Mouse (Mus musculus) forebrain, embryonic 11.5 days (tissue): ENCODE results near the gene Dmrtc2. TPM values are rescaled to one million over a fixed set of nuclear protein-coding genes. Genes with fewer than 3 reads are reported as not detected.

Source experiments
- ATAC-seq: fragments of 200-750 bp; cut with Nextera tagmentation; replicated peaks from 2 replicates; pipeline ENCODE4 v1.8.0; 2017; ENCODE audit warnings: moderate TSS enrichment; ENCODE audit not compliant: low FRiP score
- DNase-seq: peaks from one replicate; pipeline ENCODE4 v3.0.0-alpha.2; 2017; ENCODE audit warnings: low spot score
- H3K27ac ChIP-seq: fragments of 300-500 bp; sonication (generic); 2 replicates; pipeline ENCODE4 v1.5.1; 2014; ENCODE audit warnings: low read depth, low read length
- H3K27me3 ChIP-seq: fragments of 300-500 bp; sonication (generic); 2 replicates; pipeline ENCODE4 v1.6.1; 2014; ENCODE audit warnings: mild to moderate bottlenecking, low read length, mixed read lengths; ENCODE audit not compliant: control insufficient read depth, insufficient read depth
- H3K36me3 ChIP-seq: fragments of 300-500 bp; sonication (generic); 2 replicates; pipeline ENCODE4 v1.6.1; 2014; ENCODE audit warnings: mild to moderate bottlenecking, low read length, moderate library complexity, mixed read lengths; ENCODE audit not compliant: control insufficient read depth, insufficient read depth
- H3K4me1 ChIP-seq: fragments of 300-500 bp; sonication (generic); replicated peaks from 2 replicates; pipeline ENCODE4 v1.6.1; 2014; ENCODE audit warnings: low read length, mixed read lengths; ENCODE audit not compliant: control insufficient read depth, insufficient read depth
- H3K4me2 ChIP-seq: fragments of 300-500 bp; sonication (generic); 2 replicates; pipeline ENCODE4 v1.6.1; 2014; ENCODE audit warnings: low read depth, mild to moderate bottlenecking, low read length, moderate library complexity, mixed read lengths; ENCODE audit not compliant: severe bottlenecking
- H3K4me3 ChIP-seq: fragments of 300-500 bp; sonication (generic); 2 replicates; pipeline ENCODE4 v1.5.1; 2014; ENCODE audit warnings: low read depth, low read length
- H3K9ac ChIP-seq: fragments of 300-500 bp; sonication (generic); 2 replicates; pipeline ENCODE4 v1.6.1; 2014; ENCODE audit warnings: low read length
- H3K9me3 ChIP-seq: fragments of 300-500 bp; sonication (generic); 2 replicates; pipeline ENCODE4 v1.6.1; 2016; ENCODE audit warnings: low read length, mixed read lengths; ENCODE audit not compliant: control insufficient read depth
- WGBS: fragments of 180-500 bp; shearing (Covaris S2); extraction: QIAGEN DNeasy Blood & Tissue Kit; methylation state at CpG from one replicate; pipeline ENCODE4 v1.1.7; 2014; 5-methylcytosine and 5-hydroxymethylcytosine counted together
- polyA plus RNA-seq: library from polyadenylated mRNA; unstranded; fragments of >200 nt; fragmentation: Nextera tagmentation; extraction: Ambion mirVana; gene quantifications from 2 replicates; pipeline ENCODE4 v1.2.1, GENCODE M21; 2014

The Dmrtc2 gene
- polyA plus RNA-seq, 1 experiment from 2014 or later, result not detected

DNA sequence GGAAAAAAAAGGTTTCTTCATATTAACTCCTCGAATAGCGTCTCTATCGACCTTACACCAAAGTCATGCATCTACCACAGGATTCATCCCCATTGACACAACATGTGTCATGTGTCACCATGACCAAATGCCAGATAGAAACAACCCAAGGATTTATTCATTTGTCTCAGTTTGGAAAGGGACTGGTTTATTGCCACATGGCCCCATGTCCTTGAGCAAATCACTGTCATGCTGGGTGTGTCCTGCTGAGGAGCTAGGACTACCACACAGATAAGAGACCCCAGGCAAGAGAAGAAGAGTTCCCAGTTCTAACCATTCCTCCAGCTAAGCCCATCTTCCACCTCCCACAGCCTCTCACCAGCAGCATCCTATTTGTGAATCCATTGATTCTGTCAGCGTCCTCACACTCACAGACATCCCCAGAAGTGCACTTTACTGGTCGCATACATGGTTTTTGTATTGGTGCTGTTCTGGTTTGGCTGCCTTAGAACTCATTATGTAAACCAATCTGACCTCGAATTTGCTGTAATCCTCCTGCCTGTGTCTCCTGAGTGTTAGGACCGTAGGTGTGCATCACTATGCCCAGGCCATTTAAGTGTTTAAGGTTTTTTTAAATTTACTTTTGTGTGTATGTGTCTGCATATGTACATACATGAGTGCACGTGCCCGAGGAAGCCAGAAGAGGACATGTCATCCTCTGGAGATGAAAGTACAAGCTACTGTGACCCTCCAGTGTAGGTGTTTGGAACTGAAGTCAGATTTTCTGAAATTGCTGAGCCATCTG is 12.8 kb downstream of the Dmrtc2 start:
- Histone ChIP-seq H3K4me3 (no peak overlapping the region), H3K27ac (no peak overlapping the region), H3K36me3 (peaks cover 5% of the 10 kb centered on the region; the same call in 1 of the 2 replicates), H3K4me2 (no peak overlapping the region), H3K9ac (no peak overlapping the region), H3K9me3 (no peaks in the 10 kb centered on the region), H3K27me3 (no peaks in the 10 kb centered on the region), H3K4me1 (peaks cover 14% of the 10 kb centered on the region)
- 93% methylated on average over 9 of the region's 9 CpGs for WGBS
- ATAC-seq (no peak), DNase-seq (peak; percentile 33)

DNA sequence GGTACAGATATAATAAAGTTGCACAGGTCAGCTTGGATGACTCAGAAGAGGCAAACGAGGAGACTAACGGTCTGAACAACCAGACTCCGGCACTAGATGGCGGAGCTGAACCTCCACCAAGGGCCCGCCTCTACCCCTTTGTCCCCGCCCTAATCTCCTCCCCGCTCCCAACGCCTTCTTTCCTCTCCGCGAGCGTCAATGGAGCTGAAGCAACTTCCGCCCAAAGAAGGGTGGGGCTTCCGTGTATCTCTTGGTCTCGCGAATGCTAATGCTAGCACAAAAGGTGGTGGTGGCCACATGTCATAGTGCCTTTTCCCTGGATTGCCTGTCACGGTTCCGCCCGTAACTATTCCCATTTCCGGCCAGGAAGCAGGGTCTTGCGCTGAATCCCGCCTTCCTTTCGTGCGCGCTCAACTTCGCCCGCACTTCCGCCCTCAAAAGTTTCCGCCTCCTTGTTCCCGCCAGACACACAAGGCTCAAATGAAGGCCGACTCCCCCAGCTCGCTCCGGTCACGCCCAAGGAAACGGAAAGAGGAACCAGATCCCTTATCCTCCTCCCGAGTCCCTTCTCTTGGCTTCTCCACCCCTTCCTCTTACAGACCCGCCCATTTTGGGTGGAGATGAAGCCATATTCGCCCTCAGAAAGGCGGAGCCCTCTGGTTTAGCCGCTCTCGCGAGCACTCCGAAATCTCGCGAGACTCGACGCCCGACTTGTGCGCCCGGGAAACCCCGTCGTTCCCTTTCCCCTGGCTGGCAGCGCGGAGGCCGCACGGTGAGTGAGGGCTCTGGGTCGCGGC is 14.2 kb downstream of the Dmrtc2 start, which contains the start of gene Rps19:
TSS of gene Rps19 (plus strand) at position 476 of the 797 bp plus-strand sequence.
- Histone ChIP-seq H3K36me3 (peaks cover 9% of the 10 kb centered on the region; the same call in 1 of the 2 replicates), H3K9me3 (no peaks in the 10 kb centered on the region), H3K4me2 (peak within 1 kb of the TSS; percentile 60), H3K27me3 (no peaks in the 10 kb centered on the region), H3K4me3 (peak within 1 kb of the TSS; percentile 98), H3K9ac (peak within 1 kb of the TSS; percentile 100), H3K27ac (peak within 1 kb of the TSS; percentile 82), H3K4me1 (peaks cover 14% of the 10 kb centered on the region)
- DNase-seq, result peak; percentile 98
- peak; percentile 92 for ATAC-seq
- WGBS, result under 1% methylated on average over 56 of the region's 57 CpGs

DNA sequence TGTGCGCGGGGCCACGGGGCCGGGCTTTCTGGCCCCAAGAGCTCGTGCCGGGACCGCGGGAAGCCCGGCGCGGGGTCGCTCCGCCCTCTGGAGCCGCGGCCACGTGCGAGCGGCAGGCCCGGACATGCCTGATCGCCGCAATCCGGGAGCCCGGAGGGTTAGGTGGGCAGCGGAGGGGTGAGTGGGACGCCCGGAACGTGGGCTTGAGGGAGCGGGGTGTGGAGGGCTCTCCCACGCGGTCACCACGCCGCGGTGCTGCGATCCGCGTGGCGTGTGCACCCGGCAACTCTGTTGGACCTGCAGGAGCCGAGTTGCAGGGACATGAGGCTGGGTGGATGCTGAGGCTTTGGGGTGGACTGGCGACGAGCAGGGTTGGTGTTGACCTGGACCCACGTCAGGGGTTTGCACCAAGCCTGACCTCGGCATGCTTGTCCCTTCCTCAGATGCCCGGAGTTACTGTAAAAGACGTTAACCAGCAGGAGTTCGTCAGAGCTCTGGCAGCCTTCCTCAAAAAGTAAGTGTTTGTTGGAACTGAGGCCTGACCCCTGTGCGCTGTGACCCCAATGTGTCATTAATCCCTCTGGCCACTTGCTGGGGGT is 14.9 kb downstream of the Dmrtc2 start:
- peak overlapping the region; percentile 100 for H3K9ac ChIP-seq
- peaks cover 14% of the 10 kb centered on the region for H3K4me1 ChIP-seq
- H3K27ac ChIP-seq, result peak overlapping the region; percentile 82
- WGBS, result under 1% methylated on average over 47 of the region's 47 CpGs
- peak; percentile 16 for ATAC-seq
- no peaks in the 10 kb centered on the region for H3K27me3 ChIP-seq
- no peak for DNase-seq
- H3K4me2 ChIP-seq, result peak overlapping the region; percentile 60
- H3K4me3 ChIP-seq, result peak overlapping the region; percentile 98
- H3K36me3 ChIP-seq, result peaks cover 15% of the 10 kb centered on the region; the same call in 1 of the 2 replicates
- no peaks in the 10 kb centered on the region for H3K9me3 ChIP-seq

DNA sequence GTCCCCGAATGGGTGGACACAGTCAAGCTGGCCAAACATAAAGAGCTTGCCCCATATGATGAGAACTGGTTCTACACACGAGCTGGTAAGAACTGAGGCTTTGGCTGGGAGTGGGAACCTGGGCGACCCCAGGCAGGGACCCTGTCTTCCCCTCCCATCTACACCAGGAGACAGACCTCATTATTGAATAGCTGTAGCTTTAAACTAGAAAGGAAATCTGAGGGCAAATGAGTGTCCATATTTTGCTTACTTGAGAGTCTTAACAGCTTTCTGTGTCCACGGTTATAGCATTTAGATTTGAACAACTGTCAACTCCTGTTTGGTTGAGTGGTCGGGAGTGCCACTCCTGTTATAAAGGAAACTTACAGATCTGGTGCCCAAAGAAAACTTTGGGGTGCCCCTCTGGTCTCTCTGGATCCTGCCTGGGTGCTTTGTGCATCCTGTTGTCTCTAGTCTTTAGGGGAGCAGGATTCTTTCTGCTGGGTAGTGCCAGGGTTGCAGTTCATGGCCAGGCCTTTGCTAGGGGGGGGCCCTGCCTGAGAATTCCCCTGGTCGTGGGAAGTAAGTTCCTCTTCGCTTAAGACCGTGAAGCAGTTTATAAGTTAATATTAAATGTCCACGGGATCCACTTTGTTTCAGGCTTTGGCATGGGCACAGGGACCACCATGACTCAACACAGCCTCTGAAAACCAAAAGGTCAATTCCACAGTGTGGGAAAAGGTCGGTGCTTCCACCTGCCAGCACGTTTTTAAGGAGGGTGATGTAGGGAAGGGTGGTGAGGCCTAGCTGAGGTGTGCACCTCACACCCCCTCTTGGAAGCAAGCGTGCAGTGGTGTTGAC is 15.8 kb downstream of the Dmrtc2 start:
- H3K36me3 ChIP-seq, result peaks cover 18% of the 10 kb centered on the region; the same call in 1 of the 2 replicates
- peak overlapping the region; percentile 98 for H3K4me3 ChIP-seq
- DNase-seq (no peak), ATAC-seq (no peak)
- H3K27me3 ChIP-seq, result no peaks in the 10 kb centered on the region
- H3K4me2 ChIP-seq, result peak overlapping the region; percentile 60
- H3K4me1 ChIP-seq, result peaks cover 14% of the 10 kb centered on the region
- 49% methylated on average over 12 of the region's 12 CpGs for WGBS
- H3K9ac ChIP-seq, result peak overlapping the region; percentile 100
- H3K27ac ChIP-seq, result no peak overlapping the region
- no peaks in the 10 kb centered on the region for H3K9me3 ChIP-seq

DNA sequence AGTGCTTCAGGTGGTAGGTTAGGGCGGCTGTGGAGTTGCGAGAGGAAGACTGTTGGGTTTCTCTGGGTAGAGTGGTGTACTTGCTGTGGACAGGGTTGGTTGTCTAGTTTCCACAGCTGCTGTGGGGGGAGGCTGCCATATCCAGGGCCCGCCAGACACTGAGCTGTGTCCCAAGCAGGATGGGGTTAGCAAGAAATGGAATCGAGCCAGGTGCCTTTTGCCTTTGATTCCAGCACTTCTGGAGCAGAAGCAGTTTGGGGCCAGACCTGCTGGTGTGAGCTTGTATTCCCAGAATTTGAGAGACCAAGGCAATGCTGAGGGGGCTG is 16.4 kb downstream of the Dmrtc2 start:
- DNase-seq (no peak), ATAC-seq (no peak)
- Histone ChIP-seq H3K9me3 (no peaks in the 10 kb centered on the region), H3K4me1 (peaks cover 14% of the 10 kb centered on the region), H3K36me3 (peaks cover 18% of the 10 kb centered on the region; the same call in 1 of the 2 replicates), H3K9ac (peak overlapping the region; percentile 100), H3K4me3 (peak overlapping the region; percentile 98), H3K27ac (no peak overlapping the region), H3K4me2 (peak overlapping the region; percentile 60), H3K27me3 (no peaks in the 10 kb centered on the region)
- 79% methylated on average over 4 of the region's 4 CpGs for WGBS

DNA sequence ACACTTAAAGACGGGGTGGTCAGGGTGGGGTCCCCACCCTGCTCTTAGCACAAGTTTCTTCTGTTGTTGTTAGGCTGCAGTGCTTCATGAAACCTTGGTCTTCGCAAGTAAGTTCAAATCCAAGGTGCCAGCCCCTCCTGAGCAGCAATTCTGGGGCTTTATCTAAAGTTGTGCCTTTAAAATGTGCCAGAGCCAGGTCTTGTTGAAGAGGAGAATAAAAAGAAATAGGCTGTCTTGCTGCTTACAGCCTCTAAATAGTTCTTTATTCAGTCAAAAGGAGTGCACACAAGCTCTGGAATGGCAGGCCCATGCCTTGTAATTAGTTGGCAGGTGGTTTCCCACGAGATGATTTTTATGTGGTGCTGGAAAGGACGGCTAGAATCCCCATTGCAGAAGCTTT is 17.2 kb downstream of the Dmrtc2 start:
- H3K9ac ChIP-seq, result peak overlapping the region; percentile 100
- no peak for DNase-seq
- ATAC-seq, result no peak
- no peak overlapping the region for H3K4me2 ChIP-seq
- WGBS, result 77% methylated on average over 4 of the region's 4 CpGs
- no peaks in the 10 kb centered on the region for H3K27me3 ChIP-seq
- H3K27ac ChIP-seq, result no peak overlapping the region
- no peak overlapping the region for H3K4me3 ChIP-seq
- no peaks in the 10 kb centered on the region for H3K9me3 ChIP-seq
- peaks cover 14% of the 10 kb centered on the region for H3K4me1 ChIP-seq
- peaks cover 18% of the 10 kb centered on the region; the same call in 1 of the 2 replicates for H3K36me3 ChIP-seq

DNA sequence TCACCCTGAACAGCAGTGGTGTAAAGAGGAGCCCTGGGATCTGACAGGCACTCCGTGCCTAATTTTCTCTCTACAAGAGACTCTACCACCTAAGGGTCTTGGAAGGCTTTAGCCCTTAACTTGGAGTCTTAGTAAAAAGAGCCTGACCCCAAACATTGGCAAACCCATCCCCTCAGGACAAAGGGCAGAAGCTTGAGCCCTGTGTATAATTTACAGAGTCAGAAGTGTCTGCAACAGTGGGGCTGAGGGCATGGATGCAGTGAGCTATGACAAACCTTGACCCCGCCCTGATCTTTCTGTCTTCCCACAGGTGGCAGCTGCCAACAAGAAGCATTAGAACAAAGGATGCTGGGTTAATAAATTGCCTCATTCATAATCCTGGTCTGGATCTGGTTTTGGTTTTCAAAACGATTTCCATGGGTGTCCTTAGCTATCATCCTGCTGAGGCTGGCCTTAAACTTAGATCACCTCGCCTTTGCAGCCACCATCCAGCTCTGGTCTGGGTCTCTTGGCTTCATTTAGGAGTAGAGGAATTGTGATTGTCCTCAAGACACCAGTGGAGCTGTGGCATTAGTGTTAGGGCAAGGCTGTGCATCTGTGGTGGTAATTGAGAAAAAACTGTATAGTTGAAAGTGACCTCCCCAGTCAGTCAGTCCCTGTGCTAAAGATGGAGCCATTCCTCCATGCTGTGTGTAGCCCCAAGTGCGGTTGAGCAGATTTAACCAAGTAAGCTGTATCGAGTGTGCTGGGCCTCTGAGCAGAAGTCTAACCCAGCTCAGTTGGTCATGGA is 19.8 kb downstream of the Dmrtc2 start:
- H3K27ac ChIP-seq, result no peak overlapping the region
- no peak overlapping the region for H3K4me2 ChIP-seq
- H3K9me3 ChIP-seq, result no peaks in the 10 kb centered on the region
- peaks cover 14% of the 10 kb centered on the region for H3K4me1 ChIP-seq
- DNase-seq (no peak), ATAC-seq (peak; percentile 6; the same call in 1 of the 2 replicates)
- no peaks in the 10 kb centered on the region for H3K27me3 ChIP-seq
- no peak overlapping the region for H3K9ac ChIP-seq
- peaks cover 18% of the 10 kb centered on the region; the same call in 1 of the 2 replicates for H3K36me3 ChIP-seq
- whole genome bisulfite sequencing, result 84% methylated on average over 6 of the region's 6 CpGs
- no peak overlapping the region for H3K4me3 ChIP-seq
